ENCODE assay signal across 21 mouse cellular contexts in genomic region chr9:62166621-62167020, GRCm38 (mm10). TPM values are rescaled to one million over a fixed set of nuclear protein-coding genes. Genes with fewer than 3 reads are reported as not detected.
A peak's percentile ranks its signal among the peaks of the same experiment; 100 is the strongest.
DNase-seq lines count a peak whose midpoint lies in the region; ATAC-seq lines count a peak whose summit lies in the region.
"Had no signal": no experiment of that assay in that cellular context is flagged by ENCODE, and none has a peak within 500 bp of the region (broad histone marks: within the 10 kb centered on the region; RNA-seq: fewer than 3 reads in every experiment).

No protein-coding gene starts in this region.

- peaks cover 54% of the 10 kb centered on the region for H3K4me1 ChIP-seq in embryonic facial prominence, embryonic 10.5 days
- H3K4me1 ChIP-seq in hindbrain, embryonic 15.5 days (replicated peaks) = 0 out of 2 replicates have a peak, but pooled peaks cover 5% of the 10 kb centered on the region
- H3K4me1 ChIP-seq: heart, embryonic 13.5 days; intestine, embryonic 15.5 days; liver, embryonic 15.5 days had no signal

- H3K27me3 ChIP-seq in embryonic facial prominence, embryonic 10.5 days (replicated peaks; ENCODE audit: low read depth, poor library complexity, severe bottlenecking) = peaks cover 14% of the 10 kb centered on the region; the same call in 1 of the 2 replicates
- H3K27me3 ChIP-seq in hindbrain, embryonic 15.5 days = no peaks in the 10 kb centered on the region
- H3K27me3 ChIP-seq: intestine, embryonic 15.5 days; limb, embryonic 12.5 days; liver, embryonic 15.5 days; Patski had no signal

- no peak overlapping the region for H3K9ac ChIP-seq in hindbrain, embryonic 15.5 days
- H3K9ac ChIP-seq: heart, embryonic 13.5 days; intestine, embryonic 15.5 days; liver, embryonic 15.5 days had no signal

- no peak for ATAC-seq in hindbrain, embryonic 15.5 days (ENCODE audit: low FRiP score, low read depth)
- ATAC-seq: CD4-positive, CD25-positive, alpha-beta regulatory T cell, adult 4 months; intestine, embryonic 15.5 days; Patski had no signal

- no peaks in the 10 kb centered on the region for H3K9me3 ChIP-seq in embryonic facial prominence, embryonic 10.5 days
- H3K9me3 ChIP-seq in hindbrain, embryonic 15.5 days = no peaks in the 10 kb centered on the region
- H3K9me3 ChIP-seq: heart, embryonic 13.5 days; intestine, embryonic 15.5 days; limb, embryonic 12.5 days; liver, embryonic 15.5 days had no signal

- H3K27ac ChIP-seq in embryonic facial prominence, embryonic 10.5 days (replicated peaks) = peak overlapping the region; percentile 65
- H3K27ac ChIP-seq in hindbrain, embryonic 15.5 days (replicated peaks) = 0 out of 2 replicates have a peak overlapping the region, but pooled peaks have one; percentile 27
- H3K27ac ChIP-seq: heart, embryonic 13.5 days; intestine, embryonic 15.5 days; left cerebral cortex, adult 2 months; limb, embryonic 12.5 days; liver, embryonic 15.5 days; stomach, postnatal 0 days had no signal

- WGBS in embryonic facial prominence, embryonic 10.5 days = 54% methylated on average over 5 of the region's 5 CpGs
- 45% methylated on average over 5 of the region's 5 CpGs for WGBS in hindbrain, embryonic 15.5 days

- intact Hi-C loops in left cerebral cortex, postnatal 4 days (cut with DNase I) = no loop called here
- intact Hi-C loops in left cerebral cortex, postnatal 14 days (cut with DNase I) = no loop called here

- H3K36me3 ChIP-seq in embryonic facial prominence, embryonic 10.5 days (replicated peaks) = no peaks in the 10 kb centered on the region
- no peaks in the 10 kb centered on the region for H3K36me3 ChIP-seq in hindbrain, embryonic 15.5 days
- H3K36me3 ChIP-seq: heart, embryonic 13.5 days; intestine, embryonic 15.5 days; limb, embryonic 12.5 days; liver, embryonic 15.5 days had no signal

- DNase-seq in embryo, embryonic 10 days (ENCODE audit: low spot score) = peak; percentile 36
- no peak for DNase-seq in embryo, embryonic 9.5 days (ENCODE audit: extremely low spot score)
- DNase-seq in left cerebral cortex, postnatal 4 days = peak; percentile 56
- no peak for DNase-seq in left cerebral cortex, postnatal 14 days (ENCODE audit: low spot score in 2 of 2)
- no peak for DNase-seq in embryonic facial prominence, embryonic 10.5 days (ENCODE audit: low spot score)
- no peak for DNase-seq in urinary bladder, postnatal 36 days (ENCODE audit: low spot score in 2 of 2)
- DNase-seq in adrenal gland, adult 2 months = no peak
- DNase-seq: adrenal gland, postnatal 10 days; heart, adult 18-20 months; kidney, adult 9 months; kidney, postnatal 25 days had no signal

- H3K4me2 ChIP-seq in hindbrain, embryonic 15.5 days = no peak overlapping the region
- H3K4me2 ChIP-seq: heart, embryonic 13.5 days; intestine, embryonic 15.5 days; limb, embryonic 12.5 days; liver, embryonic 15.5 days had no signal

- no peak overlapping the region for H3K4me3 ChIP-seq in embryonic facial prominence, embryonic 10.5 days
- no peak overlapping the region for H3K4me3 ChIP-seq in hindbrain, embryonic 15.5 days
- H3K4me3 ChIP-seq: erythroblast, embryonic 14.5 days; heart, embryonic 13.5 days; intestine, embryonic 15.5 days; left cerebral cortex, adult 2 months; limb, embryonic 12.5 days; liver, embryonic 15.5 days had no signal

RNA-seq across cellular contexts. Expression of gene Glce, which starts 44.2 kb away (rescaled TPM):
- total RNA-seq in left cerebral cortex, postnatal 4 days (2021) = 10 to 100 TPM; 28.2 to 29.2 TPM
- 10 to 100 TPM; 27.2 to 28.7 TPM for total RNA-seq in left cerebral cortex, postnatal 14 days (2021)
- 26.6 and 26.8 TPM in 2 replicates for polyA plus RNA-seq in embryonic facial prominence, embryonic 10.5 days (2016; fragmentation: Nextera tagmentation; extraction: Ambion mirVana)
- 18.9 and 23.0 TPM in 2 replicates for polyA plus RNA-seq in hindbrain, embryonic 15.5 days (2015; fragmentation: Nextera tagmentation; extraction: Ambion mirVana)
- 10 to 100 TPM; 31.2 to 52.0 TPM for total RNA-seq in adrenal gland, adult 2 months (2021)
- polyA plus RNA-seq in adrenal gland, adult 2 months (2012; rRNA removed) = 1.4 and 2.4 TPM in 2 replicates

Comparison
In these comparisons a context has a peak if more than half of its experiments do, and no peak if none do; other contexts are left out.
1. DNase-seq: peak in embryo, embryonic 10 days (single experiment) and left cerebral cortex, postnatal 4 days (single experiment); none in embryo, embryonic 9.5 days (single experiment), left cerebral cortex, postnatal 14 days (0 of 2), embryonic facial prominence, embryonic 10.5 days (single experiment), urinary bladder, postnatal 36 days (0 of 2) and adrenal gland, adult 2 months (single experiment).